Mouse (Mus musculus) small intestine, adult 2 months (tissue): Measurements from ENCODE around the gene Aqp5.

ENCODE experiments used
- CTCF ChIP-seq: fragments of 200-500 bp; IDR thresholded peaks from 2 replicates; pipeline ENCODE4 v1.5.1; 2012; ENCODE audit warnings: low read depth, mild to moderate bottlenecking, control low read depth, inconsistent platforms, low read length, moderate library complexity, mixed read lengths; ENCODE audit not compliant: insufficient replicate concordance, insufficient read length; ENCODE audit errors: extremely low read depth
- POLR2A ChIP-seq: fragments of 200-500 bp; IDR thresholded peaks from 2 replicates; pipeline ENCODE4 v1.6.1; 2012; ENCODE audit warnings: low read depth, mild to moderate bottlenecking, control low read depth, inconsistent platforms, low read length, moderate library complexity

DNA sequence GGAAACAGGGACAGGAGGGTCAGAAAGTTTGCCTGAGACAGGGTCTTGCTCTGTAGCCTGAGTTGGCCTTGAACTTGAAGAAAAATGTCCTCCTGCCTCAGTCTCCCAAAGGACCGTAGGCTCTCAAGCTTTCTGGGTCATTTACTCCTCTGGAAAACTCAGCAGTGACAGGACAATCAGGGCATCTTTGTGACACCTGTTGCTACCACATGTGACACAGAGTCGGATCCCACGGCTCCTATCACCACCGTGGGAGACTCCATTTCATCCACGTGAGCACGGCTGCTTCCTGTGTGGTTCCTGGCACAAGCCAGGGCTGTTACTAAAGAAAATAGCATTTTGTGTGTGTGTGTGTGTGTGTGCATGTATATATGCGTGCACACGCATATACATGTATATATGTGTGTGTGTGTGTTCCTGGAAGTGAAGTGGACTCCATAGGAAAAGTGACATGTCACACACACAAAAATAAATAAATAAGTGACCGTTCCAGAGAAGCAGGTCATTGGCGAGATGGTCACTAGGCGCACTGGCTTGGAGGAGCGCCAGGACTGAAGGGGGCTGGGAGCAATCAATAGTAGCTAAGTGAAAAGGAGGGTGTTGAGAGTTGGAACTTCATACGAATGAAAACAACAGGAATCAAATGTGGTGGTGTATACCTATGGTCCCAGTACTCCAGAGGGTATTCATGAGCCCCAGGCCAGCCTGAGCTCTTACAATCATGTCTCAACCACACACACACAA, 18.0 kb downstream of the Aqp5 start:
- TF ChIP-seq CTCF (no peak), POLR2A (no peak)
